Mouse (Mus musculus): ENCODE results near the gene Hsd17b10. TPM values are rescaled to one million over a fixed set of nuclear protein-coding genes. Genes with fewer than 3 reads are reported as not detected.

Hsd17b10 gene
- 153 and 160 TPM in 2 replicates for polyA plus RNA-seq (2015; fragmentation: Nextera tagmentation; extraction: Ambion mirVana)

GRCm38 (mm10) chrX:152001737-152002710, at the start of gene Hsd17b10:
Gene Hsd17b10, plus strand, starts transcription at chrX:152001845.

DNA sequence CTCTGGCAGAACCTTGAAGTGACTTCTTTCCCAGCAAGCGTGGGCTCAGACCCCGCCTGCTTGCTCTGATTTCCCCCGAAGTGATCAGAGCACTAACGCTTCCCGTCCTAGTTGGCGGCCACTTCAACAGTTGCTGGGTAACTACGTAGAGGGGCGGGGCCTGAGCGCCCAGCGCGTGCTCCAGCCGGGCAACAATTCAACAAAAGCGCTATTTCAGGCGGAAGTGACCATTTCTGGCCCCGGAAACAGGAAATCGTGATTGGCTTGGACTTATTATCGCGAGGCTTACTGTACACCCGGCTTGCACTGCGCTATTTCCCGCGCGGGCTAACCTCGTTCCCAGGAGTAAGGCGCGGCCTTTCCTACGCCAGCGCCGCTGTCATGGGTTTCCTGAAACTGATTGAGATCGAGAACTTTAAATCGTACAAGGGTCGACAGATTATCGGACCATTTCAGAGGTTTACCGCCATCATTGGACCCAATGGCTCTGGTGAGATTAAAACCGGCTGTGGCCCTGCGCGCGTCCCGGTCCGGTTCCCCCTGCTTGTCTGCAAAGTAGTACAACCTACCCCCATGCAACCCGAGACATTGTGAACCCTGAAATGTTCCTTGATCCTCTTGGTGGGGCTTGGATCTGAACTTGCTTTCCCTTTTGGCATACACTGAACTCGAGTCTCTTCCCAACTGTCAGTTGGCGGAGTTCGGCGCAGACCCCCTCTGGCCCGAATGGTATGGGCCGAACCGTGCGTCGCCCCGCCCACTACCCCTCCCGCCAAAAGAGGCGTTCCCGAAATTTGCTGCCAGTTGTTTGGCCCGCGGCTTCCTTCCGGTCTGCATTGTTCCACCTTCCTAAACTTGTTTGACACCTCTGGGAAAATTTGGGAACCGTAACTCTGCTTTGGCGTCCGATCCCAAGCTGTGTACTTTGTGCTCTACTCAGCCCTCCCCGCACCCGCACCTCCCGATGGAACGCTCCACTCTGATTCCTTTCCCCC, 14.8 kb downstream of the Hsd17b10 start, which contains the start of the genes Ribc1 and Smc1a:
TSS of gene Ribc1 (minus strand) at position 145 of the 995 bp plus-strand sequence.
TSS of gene Smc1a (plus strand) at position 278 of the 995 bp plus-strand sequence.

Other genes with a start within 250 kb of the Hsd17b10 start
- 18.8 and 20.4 TPM in 2 replicates for gene Huwe1, start 201.0 kb upstream of the Hsd17b10 start, polyA plus RNA-seq (2015; fragmentation: Nextera tagmentation; extraction: Ambion mirVana)
- 1.2 and 1.5 TPM in 2 replicates for gene Ribc1, start 14.4 kb downstream of the Hsd17b10 start, polyA plus RNA-seq (2015; fragmentation: Nextera tagmentation; extraction: Ambion mirVana)
- gene Smc1a, start 14.6 kb downstream of the Hsd17b10 start, polyA plus RNA-seq (2015; fragmentation: Nextera tagmentation; extraction: Ambion mirVana), result 44.2 and 47.7 TPM in 2 replicates
- gene Iqsec2, start 142.4 kb downstream of the Hsd17b10 start, polyA plus RNA-seq (2015; fragmentation: Nextera tagmentation; extraction: Ambion mirVana), result 3.0 and 4.3 TPM in 2 replicates
- 13.5 and 15.4 TPM in 2 replicates for gene Kdm5c, start 231.2 kb downstream of the Hsd17b10 start, polyA plus RNA-seq (2015; fragmentation: Nextera tagmentation; extraction: Ambion mirVana)

All from urinary bladder, postnatal 0 days (tissue).